Mouse (Mus musculus) cerebellum, adult 2 months (tissue): ENCODE data around the gene Inpp4b.

Source experiments
- CTCF ChIP-seq: fragments of 200-500 bp; IDR thresholded peaks from 2 replicates; pipeline ENCODE4 v1.5.1; 2011; ENCODE audit warnings: low read depth, mild to moderate bottlenecking, control low read depth, low read length, moderate library complexity, borderline replicate concordance; ENCODE audit not compliant: insufficient read depth
- POLR2A ChIP-seq: fragments of 200-500 bp; IDR thresholded peaks from 2 replicates; pipeline ENCODE4 v1.6.1; 2011; ENCODE audit warnings: low read length, control low read depth, borderline replicate concordance; ENCODE audit not compliant: insufficient read depth

DNA sequence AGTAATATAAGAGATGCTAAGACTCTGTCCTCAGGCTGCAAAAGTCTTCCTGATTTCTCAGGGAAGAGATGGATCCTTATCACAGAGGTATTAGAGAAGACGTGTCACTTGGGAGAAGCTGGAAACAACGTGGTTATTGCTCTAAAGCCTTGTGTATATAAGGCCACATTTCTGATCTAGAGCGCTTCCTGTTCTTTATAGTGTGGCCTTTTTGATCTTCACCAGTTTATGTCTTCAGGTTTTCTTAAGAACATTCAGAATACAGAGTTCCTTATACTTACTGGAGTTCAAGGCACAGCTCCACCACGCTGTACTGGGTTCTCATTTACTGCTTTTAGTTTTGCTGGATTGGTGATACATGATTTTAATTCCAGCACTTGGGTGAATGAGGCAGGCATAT lies 419.1 kb downstream of the Inpp4b start:
- TF ChIP-seq CTCF = no peak
- no peak for TF ChIP-seq POLR2A
